Mouse (Mus musculus): ENCODE measurements at regions not wholly inside any gene's neighbourhood (a gene's known extent, or its start where the extent isn't known, plus 50 kb on each side); places are given as distances from the start of the nearest gene placed in this dataset.

DNA sequence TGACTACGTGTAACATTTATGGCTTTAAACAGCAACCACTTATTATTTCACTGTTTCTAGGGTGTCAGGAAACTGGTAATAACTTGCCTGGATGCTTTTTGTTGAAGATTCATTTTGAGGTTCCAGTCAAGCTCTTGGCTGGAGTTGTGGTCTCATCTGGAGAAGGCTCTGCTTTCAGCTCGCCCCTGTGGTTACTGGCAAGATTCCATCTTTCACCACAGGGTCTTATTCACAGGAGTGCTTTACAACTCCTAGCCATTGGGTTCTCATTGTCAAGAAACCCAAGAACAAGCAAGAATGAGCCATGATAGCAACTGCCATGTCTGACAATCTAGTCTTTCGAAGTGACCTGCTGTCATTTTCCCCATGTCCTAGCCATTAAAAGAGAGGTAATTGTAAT lies 202.5 kb upstream of the Lcorl start:
- 83% methylated on average over 3 of the region's 3 CpGs for WGBS
- H3K9me3 ChIP-seq = no peaks in the 10 kb centered on the region
- H3K4me3 ChIP-seq = no peak overlapping the region
- H3K27me3 ChIP-seq (ENCODE audit: insufficient read depth, poor library complexity, severe bottlenecking) = no peaks in the 10 kb centered on the region
- no peaks in the 10 kb centered on the region for H3K36me3 ChIP-seq
- no peak overlapping the region for H3K27ac ChIP-seq
- DNase-seq (ENCODE audit: low spot score) = no peak
- H3K4me1 ChIP-seq (replicated peaks) = no peaks in the 10 kb centered on the region

DNA sequence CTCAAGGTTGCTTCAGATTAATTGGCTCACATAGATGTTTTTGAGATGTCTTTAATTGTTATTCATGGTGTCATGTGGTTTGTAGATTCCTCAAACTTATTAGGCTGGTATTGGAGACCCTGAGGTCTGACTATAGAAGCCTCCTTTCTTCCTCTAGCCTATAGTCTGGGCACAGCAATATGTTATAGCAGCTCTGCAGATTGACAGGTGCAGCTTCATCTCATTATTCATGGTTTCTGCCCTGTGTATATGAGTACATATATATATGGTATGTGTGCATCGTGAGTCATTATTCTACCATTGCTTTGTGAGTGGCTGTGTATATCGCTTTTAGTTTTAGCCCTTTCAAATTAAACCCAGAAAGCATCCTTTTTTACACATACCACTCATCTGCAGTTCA lies 197.4 kb upstream of the Lcorl start:
- no peaks in the 10 kb centered on the region for H3K36me3 ChIP-seq
- H3K9me3 ChIP-seq = no peaks in the 10 kb centered on the region
- H3K27ac ChIP-seq = no peak overlapping the region
- no peaks in the 10 kb centered on the region for H3K27me3 ChIP-seq (ENCODE audit: insufficient read depth, poor library complexity, severe bottlenecking)
- no peak overlapping the region for H3K4me3 ChIP-seq
- H3K4me1 ChIP-seq (replicated peaks) = no peaks in the 10 kb centered on the region
- no peak for DNase-seq (ENCODE audit: low spot score)
- WGBS = 90% methylated on average over 2 of the region's 2 CpGs

DNA sequence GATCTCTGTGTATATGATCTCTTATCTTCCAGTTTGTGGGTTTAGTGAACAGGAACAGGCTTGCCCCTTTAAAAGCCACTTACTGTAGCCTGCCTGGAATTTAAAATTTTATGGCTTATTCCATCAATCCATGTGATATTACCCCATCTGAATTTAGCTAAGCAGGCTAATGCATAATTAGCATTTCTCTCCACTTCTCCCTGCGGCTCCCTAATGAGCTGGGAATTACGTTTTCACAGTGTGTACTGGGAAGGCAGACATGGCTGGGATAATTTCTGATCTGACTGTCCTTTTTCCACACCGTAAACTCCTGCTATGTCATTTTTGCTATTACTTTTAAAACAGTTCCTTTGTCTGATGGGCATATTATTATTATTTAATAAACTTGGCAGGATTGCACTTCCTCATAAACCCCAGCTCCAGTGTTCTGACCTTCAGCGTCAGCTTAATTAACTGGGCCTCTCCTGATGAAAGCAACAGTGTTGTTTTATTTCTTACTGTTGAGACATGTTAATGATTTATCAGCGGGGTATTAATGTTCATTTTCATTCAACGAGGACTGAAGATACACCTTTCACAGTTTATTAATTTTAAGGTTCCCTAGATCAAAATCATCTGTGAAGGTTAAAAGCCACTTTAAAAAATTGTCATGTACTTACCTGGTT lies 185.4 kb upstream of the Lcorl start:
- DNase-seq (ENCODE audit: low spot score) = no peak
- no peak overlapping the region for H3K4me3 ChIP-seq
- H3K36me3 ChIP-seq = no peaks in the 10 kb centered on the region
- no peaks in the 10 kb centered on the region for H3K27me3 ChIP-seq (ENCODE audit: insufficient read depth, poor library complexity, severe bottlenecking)
- H3K27ac ChIP-seq = no peak overlapping the region
- 85% methylated on average over 6 of the region's 6 CpGs for WGBS
- H3K4me1 ChIP-seq (replicated peaks) = no peaks in the 10 kb centered on the region
- H3K9me3 ChIP-seq = no peaks in the 10 kb centered on the region

DNA sequence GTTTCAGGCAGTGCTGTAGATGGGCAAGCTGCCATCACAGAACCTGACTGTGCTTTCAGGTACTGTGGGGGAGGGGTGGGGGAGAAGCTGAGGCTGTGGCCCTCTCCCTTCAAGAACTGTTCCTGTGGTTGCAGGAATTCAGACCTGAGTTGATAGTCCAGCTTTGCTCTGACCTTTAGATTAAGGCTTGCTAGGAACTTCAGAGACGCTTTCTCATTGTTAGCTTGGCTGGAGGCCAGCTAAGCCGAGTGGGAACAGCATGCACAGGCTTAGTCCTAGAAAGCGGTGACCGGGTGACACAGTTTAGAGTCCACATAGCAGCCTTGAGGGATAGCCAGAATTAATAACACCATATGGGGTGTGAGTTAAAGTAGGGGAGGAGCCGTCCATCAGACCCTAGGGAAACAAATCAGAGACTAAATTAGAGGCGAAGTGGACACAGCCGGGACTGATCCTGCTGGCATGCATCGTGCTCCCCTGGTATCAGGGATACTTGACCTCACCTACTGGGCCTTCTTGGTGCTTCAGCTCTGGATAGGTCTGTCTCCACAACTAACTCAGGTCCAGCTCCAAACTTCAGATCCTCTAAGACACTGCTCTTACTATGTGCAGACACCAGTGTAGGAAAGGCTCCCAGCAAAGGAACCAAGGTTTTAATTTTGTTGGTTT lies 175.7 kb upstream of the Lcorl start:
- Histone ChIP-seq H3K27me3 (ENCODE audit: insufficient read depth, poor library complexity, severe bottlenecking) (no peaks in the 10 kb centered on the region), H3K9me3 (no peaks in the 10 kb centered on the region), H3K4me3 (no peak overlapping the region), H3K36me3 (no peaks in the 10 kb centered on the region), H3K4me1 (replicated peaks) (no peaks in the 10 kb centered on the region), H3K27ac (no peak overlapping the region)
- WGBS = 76% methylated on average over 8 of the region's 8 CpGs
- DNase-seq (ENCODE audit: low spot score) = no peak

DNA sequence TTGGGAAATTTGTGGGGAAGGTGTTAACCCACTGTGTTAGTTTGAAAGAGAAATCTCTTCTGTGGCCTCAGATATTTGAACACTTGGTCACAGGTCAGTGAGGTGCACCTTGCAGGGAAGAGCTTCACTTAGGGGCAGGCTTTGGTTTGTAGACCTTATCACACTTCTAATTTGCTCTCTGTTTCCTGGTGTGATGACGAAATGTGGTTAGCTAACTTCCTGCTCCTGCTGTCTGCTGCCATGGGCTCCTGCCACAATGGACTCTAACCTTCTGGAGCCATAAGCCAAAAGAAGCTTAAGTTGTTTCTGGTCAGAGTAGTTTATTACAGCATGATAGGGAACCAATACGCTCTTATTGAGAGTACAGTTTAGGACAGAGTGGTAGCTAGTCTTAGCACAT lies 174.8 kb upstream of the Lcorl start:
- WGBS = 89% methylated on average over 2 of the region's 2 CpGs
- no peaks in the 10 kb centered on the region for H3K27me3 ChIP-seq (ENCODE audit: insufficient read depth, poor library complexity, severe bottlenecking)
- H3K4me3 ChIP-seq = no peak overlapping the region
- H3K4me1 ChIP-seq (replicated peaks) = no peaks in the 10 kb centered on the region
- H3K36me3 ChIP-seq = no peaks in the 10 kb centered on the region
- no peak overlapping the region for H3K27ac ChIP-seq
- no peak for DNase-seq (ENCODE audit: low spot score)
- no peaks in the 10 kb centered on the region for H3K9me3 ChIP-seq

DNA sequence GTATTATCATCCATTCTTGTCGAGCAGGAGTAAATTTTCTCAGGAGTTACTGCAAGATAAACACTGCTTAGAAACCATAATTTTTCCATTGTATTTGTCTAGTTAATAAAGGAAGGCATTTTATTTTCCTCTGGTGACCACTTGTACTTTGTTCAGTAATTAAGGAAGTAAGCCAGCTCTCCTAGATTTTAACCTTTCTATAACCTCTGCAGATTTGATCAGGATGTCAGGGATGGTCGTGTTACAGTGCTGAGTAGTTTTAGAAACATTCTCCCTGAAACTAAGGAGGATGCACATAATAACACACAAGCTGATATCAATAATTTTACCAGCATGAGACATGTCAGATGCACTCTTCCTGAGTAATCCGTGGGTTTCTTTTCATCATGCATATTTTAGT lies 166.7 kb upstream of the Lcorl start:
- no peaks in the 10 kb centered on the region for H3K4me1 ChIP-seq (replicated peaks)
- no peak for DNase-seq (ENCODE audit: low spot score)
- H3K4me3 ChIP-seq = no peak overlapping the region
- H3K27me3 ChIP-seq (ENCODE audit: insufficient read depth, poor library complexity, severe bottlenecking) = no peaks in the 10 kb centered on the region
- H3K9me3 ChIP-seq = no peaks in the 10 kb centered on the region
- H3K27ac ChIP-seq = no peak overlapping the region
- H3K36me3 ChIP-seq = no peaks in the 10 kb centered on the region
- 63% methylated on average over 3 of the region's 3 CpGs for WGBS

DNA sequence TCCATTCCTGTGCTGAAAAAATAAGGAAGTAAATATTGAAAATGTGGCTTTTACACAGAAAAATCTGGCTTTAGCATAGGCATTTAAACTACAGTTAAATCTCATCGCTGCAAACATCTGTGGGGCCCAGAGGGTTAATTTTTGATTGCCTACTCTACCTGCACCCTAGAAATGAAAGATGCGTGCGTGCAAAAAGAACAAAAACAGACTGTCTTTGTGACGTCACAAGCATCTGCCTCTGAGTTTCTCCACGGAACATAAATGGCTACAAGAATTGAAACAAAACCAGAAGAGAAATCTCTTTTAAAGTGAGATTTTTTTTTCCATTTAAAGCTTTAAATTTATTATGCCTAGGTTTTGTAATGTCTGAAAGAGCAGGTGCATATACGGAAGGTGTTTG lies 166.0 kb upstream of the Lcorl start:
- no peak overlapping the region for H3K4me3 ChIP-seq
- 74% methylated on average over 6 of the region's 6 CpGs for WGBS
- no peaks in the 10 kb centered on the region for H3K36me3 ChIP-seq
- no peaks in the 10 kb centered on the region for H3K27me3 ChIP-seq (ENCODE audit: insufficient read depth, poor library complexity, severe bottlenecking)
- H3K9me3 ChIP-seq = no peaks in the 10 kb centered on the region
- H3K27ac ChIP-seq = no peak overlapping the region
- no peaks in the 10 kb centered on the region for H3K4me1 ChIP-seq (replicated peaks)
- no peak for DNase-seq (ENCODE audit: low spot score)

DNA sequence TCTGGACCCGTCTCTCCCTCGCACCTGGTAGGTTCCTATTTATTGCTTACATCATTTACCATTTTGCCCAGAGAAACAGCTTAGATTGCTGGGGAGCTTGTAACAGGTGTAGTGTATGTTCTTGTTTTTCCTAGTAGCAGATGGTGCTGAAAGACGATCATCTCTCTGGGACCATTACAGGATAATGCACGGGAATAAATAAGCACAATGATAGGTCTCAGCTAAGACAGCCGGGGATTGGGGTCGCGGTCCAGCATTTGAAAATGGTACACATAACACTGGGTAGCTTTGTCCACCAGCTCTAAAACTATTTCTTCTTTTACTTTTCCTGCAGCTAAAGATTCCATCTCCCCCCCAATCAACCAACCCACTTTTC lies 164.6 kb upstream of the Lcorl start:
- no peaks in the 10 kb centered on the region for H3K9me3 ChIP-seq
- no peaks in the 10 kb centered on the region for H3K4me1 ChIP-seq (replicated peaks)
- no peak overlapping the region for H3K27ac ChIP-seq
- WGBS = 82% methylated on average over 7 of the region's 7 CpGs
- no peaks in the 10 kb centered on the region for H3K36me3 ChIP-seq
- DNase-seq (ENCODE audit: low spot score) = no peak
- no peak overlapping the region for H3K4me3 ChIP-seq
- H3K27me3 ChIP-seq (ENCODE audit: insufficient read depth, poor library complexity, severe bottlenecking) = no peaks in the 10 kb centered on the region

DNA sequence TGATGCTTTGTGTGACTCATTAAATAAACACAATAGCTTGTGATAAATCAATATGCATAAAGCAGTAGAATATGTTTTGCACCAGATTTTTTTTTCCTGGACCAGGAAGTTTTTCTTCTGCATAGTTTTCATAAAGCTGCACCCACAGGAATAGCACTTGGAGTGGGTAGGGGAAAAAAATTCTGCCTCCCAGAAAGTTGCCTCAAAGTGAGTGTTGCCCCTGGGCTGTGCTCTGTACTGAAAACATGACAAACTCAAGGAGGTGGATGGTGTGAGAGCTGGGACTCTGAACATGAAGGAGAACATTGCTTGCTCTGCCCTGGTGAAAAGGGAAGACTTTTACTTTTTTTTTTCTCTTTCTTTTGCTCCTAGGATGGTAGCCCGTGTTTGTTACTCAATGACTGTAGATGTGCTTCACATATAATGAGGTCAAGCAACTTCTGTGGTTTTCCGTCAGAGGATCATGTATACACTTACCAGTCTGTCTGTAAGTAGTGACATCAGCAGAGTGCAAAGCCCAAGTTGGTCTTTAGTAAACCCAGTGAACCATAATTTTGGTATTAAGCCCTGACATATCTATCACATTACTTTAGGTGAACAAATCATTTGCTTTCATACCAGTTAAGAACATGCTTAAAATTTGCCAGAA lies 164.1 kb upstream of the Lcorl start:
- 85% methylated on average over 2 of the region's 2 CpGs for WGBS
- no peak overlapping the region for H3K4me3 ChIP-seq
- H3K36me3 ChIP-seq = no peaks in the 10 kb centered on the region
- DNase-seq (ENCODE audit: low spot score) = no peak
- H3K9me3 ChIP-seq = no peaks in the 10 kb centered on the region
- no peaks in the 10 kb centered on the region for H3K27me3 ChIP-seq (ENCODE audit: insufficient read depth, poor library complexity, severe bottlenecking)
- H3K27ac ChIP-seq = no peak overlapping the region
- H3K4me1 ChIP-seq (replicated peaks) = no peaks in the 10 kb centered on the region

DNA sequence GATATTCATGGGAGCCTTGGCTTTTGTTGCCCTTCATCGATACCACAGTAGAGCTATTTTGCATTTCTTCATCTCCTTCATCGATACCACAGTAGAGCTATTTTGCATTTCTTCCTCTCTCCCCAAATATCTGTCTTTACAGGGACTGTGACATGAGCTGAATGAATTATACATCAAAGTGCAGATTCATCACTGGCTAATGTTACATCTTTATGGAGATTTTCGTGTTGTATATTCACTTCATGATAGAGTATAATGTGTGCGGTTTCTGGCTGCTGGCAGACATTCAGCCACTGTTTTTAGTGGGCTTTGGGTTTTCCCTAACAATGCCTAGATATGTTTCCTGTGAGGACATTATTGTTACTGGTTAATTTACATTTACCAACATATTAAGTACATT lies 162.8 kb upstream of the Lcorl start:
- Histone ChIP-seq H3K27me3 (ENCODE audit: insufficient read depth, poor library complexity, severe bottlenecking) (no peaks in the 10 kb centered on the region), H3K27ac (no peak overlapping the region), H3K4me1 (replicated peaks) (no peaks in the 10 kb centered on the region), H3K36me3 (no peaks in the 10 kb centered on the region), H3K4me3 (no peak overlapping the region), H3K9me3 (no peaks in the 10 kb centered on the region)
- 95% methylated on average over 4 of the region's 4 CpGs for WGBS
- no peak for DNase-seq (ENCODE audit: low spot score)

DNA sequence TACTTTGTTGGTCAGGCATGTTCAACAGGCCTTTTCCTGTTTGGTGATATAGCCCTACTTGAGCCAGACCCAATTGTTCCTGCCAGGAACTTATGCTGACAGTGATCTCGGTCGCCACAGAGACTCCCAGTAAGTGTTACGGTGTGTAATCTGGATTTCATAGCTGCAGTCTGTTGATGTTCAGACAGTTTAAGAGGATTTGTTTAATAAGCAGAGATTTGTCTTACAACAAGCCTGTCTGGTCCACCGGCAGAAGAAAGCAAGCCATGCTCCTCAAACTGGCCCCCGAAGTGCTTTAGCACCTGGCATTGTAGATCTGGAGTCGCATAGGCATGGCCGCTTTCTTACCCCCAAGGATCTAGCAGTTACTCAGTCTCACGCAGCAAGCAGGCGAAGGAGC lies 150.0 kb upstream of the Lcorl start:
- no peak for DNase-seq (ENCODE audit: low spot score)
- no peak overlapping the region for H3K27ac ChIP-seq
- no peaks in the 10 kb centered on the region for H3K4me1 ChIP-seq (replicated peaks)
- 91% methylated on average over 9 of the region's 9 CpGs for WGBS
- no peaks in the 10 kb centered on the region for H3K36me3 ChIP-seq
- no peak overlapping the region for H3K4me3 ChIP-seq
- H3K27me3 ChIP-seq (ENCODE audit: insufficient read depth, poor library complexity, severe bottlenecking) = no peaks in the 10 kb centered on the region
- no peaks in the 10 kb centered on the region for H3K9me3 ChIP-seq

DNA sequence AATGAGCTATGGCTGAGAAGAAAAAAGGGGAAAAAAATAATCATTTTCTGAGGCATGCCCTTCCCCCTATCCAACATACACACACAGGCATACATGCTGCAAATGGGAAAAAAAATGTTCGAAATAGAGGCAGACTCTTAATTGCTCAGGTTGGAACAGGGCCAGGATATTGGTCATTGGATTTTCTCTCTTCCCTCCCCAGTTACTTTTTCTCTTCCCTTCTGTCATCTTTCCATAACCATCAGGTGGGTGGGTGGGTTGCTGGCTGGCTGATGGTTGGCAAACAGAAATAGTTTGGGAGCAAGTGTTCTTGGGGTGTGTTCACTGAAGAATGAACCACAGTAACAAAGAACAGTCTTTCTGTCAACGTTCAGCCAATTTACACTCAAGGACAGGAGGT lies 149.3 kb upstream of the Lcorl start:
- no peaks in the 10 kb centered on the region for H3K9me3 ChIP-seq
- H3K4me1 ChIP-seq (replicated peaks) = no peaks in the 10 kb centered on the region
- no peak overlapping the region for H3K27ac ChIP-seq
- no peak overlapping the region for H3K4me3 ChIP-seq
- 99% methylated on average over 2 of the region's 2 CpGs for WGBS
- no peaks in the 10 kb centered on the region for H3K36me3 ChIP-seq
- no peaks in the 10 kb centered on the region for H3K27me3 ChIP-seq (ENCODE audit: insufficient read depth, poor library complexity, severe bottlenecking)
- DNase-seq (ENCODE audit: low spot score) = no peak

DNA sequence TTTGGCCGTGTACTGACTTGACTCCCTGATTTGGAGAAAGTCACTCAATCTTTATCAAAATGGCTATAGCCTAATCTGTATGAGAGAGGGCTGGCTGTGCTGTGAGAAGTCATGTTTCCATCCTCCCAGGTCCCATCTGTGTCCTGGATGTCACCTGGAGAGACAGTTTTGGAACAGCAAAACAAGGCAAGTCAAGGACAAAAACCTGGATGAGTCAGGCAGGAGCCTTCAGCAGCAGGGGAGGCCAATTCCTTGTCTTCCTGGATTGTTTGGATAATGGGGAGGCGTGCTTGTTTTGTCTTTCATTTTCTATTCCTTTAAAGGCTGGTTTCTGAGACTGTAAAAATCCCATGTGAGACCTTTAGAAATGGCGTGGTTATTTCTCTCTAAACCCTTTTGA lies 148.8 kb upstream of the Lcorl start:
- no peaks in the 10 kb centered on the region for H3K9me3 ChIP-seq
- no peak for DNase-seq (ENCODE audit: low spot score)
- no peaks in the 10 kb centered on the region for H3K36me3 ChIP-seq
- 80% methylated on average over 3 of the region's 3 CpGs for WGBS
- no peaks in the 10 kb centered on the region for H3K4me1 ChIP-seq (replicated peaks)
- H3K27me3 ChIP-seq (ENCODE audit: insufficient read depth, poor library complexity, severe bottlenecking) = no peaks in the 10 kb centered on the region
- H3K27ac ChIP-seq = no peak overlapping the region
- no peak overlapping the region for H3K4me3 ChIP-seq
